Mouse (Mus musculus) ES-E14 (cell line): ENCODE measurements around the gene Ell2. TPM values are rescaled to one million over a fixed set of nuclear protein-coding genes. Genes with fewer than 3 reads are reported as not detected.
A peak's percentile ranks its signal among the peaks of the same experiment; 100 is the strongest.

Experiments used
- DNase-seq: peaks from one replicate; pipeline ENCODE4 v3.0.0-alpha.2; 2013; ENCODE audit warnings: low read depth, low spot score
- H3K27ac ChIP-seq: 2 replicates; pipeline ENCODE4 v1.5.1; 2012; ENCODE audit warnings: low read depth, mild to moderate bottlenecking, low read length, moderate library complexity, mixed read lengths; ENCODE audit not compliant: poor library complexity, insufficient read depth, severe bottlenecking
- H3K36me3 ChIP-seq: 2 replicates; pipeline ENCODE4 v1.6.1; 2012; ENCODE audit warnings: mild to moderate bottlenecking, low read length, moderate library complexity, mixed read lengths; ENCODE audit not compliant: control insufficient read depth, poor library complexity, insufficient read depth, severe bottlenecking
- H3K4me1 ChIP-seq, 2 experiments: fragments of 150-350 bp in 1 of 2; sonication (generic) in 1 of 2; 2 replicates each; pipeline ENCODE4 v1.6.1; 2012; ENCODE audit warnings: low read length in 2 of 2, mild to moderate bottlenecking in 1 of 2, mixed read lengths in 1 of 2; ENCODE audit not compliant: control insufficient read depth in 2 of 2, insufficient read depth in 2 of 2, poor library complexity in 1 of 2
- H3K4me3 ChIP-seq, 2 experiments: fragments of 150-350 bp in 1 of 2; sonication (generic) in 1 of 2; 2 replicates each; pipeline ENCODE4 v1.5.1; 2012; ENCODE audit warnings: low read length in 2 of 2, low read depth in 1 of 2, mild to moderate bottlenecking in 1 of 2, mixed read lengths in 1 of 2; ENCODE audit not compliant: insufficient read depth in 1 of 2, poor library complexity in 1 of 2, severe bottlenecking in 1 of 2
- H3K9ac ChIP-seq: 2 replicates; pipeline ENCODE4 v1.6.1; 2012; ENCODE audit warnings: low read depth, mild to moderate bottlenecking, low read length, mixed read lengths; ENCODE audit not compliant: poor library complexity, insufficient read depth, severe bottlenecking
- H3K9me3 ChIP-seq: fragments of 150-350 bp; sonication (generic); 2 replicates; pipeline ENCODE4 v1.6.1; 2012; ENCODE audit warnings: low read depth, mild to moderate bottlenecking, low read length; ENCODE audit not compliant: control insufficient read depth, insufficient read depth
- CHD2 ChIP-seq: IDR thresholded peaks from 2 replicates; pipeline ENCODE4 v1.6.1; 2014; ENCODE audit warnings: mild to moderate bottlenecking, low read depth, low read length, inconsistent platforms
- HCFC1 ChIP-seq: IDR thresholded peaks from 2 replicates; pipeline ENCODE4 v1.6.1; 2012; ENCODE audit warnings: low read length, inconsistent platforms, borderline replicate concordance; ENCODE audit not compliant: insufficient read depth
- MAFK ChIP-seq: IDR thresholded peaks from 2 replicates; pipeline ENCODE4 v1.6.1; 2014; ENCODE audit warnings: mild to moderate bottlenecking, low read depth, low read length, inconsistent platforms; ENCODE audit not compliant: insufficient read depth
- ZC3H11A ChIP-seq: IDR thresholded peaks from 2 replicates; pipeline ENCODE4 v1.6.1; 2012; ENCODE audit warnings: low read depth, mild to moderate bottlenecking, inconsistent platforms, low read length, borderline replicate concordance
- ZNF384 ChIP-seq: IDR thresholded peaks from 2 replicates; pipeline ENCODE4 v1.6.1; 2012; ENCODE audit warnings: low read depth, low read length, inconsistent platforms
- in situ Hi-C, 2 experiments: fragments of 600-800 bp; cut with MboI; formaldehyde crosslinking; loops; one replicate each; pipeline ENCODE4 v1.15.1; 2025; ENCODE audit warnings: low sequenced_read_pairs in 2 of 2, inconsistent platforms in 1 of 2; ENCODE audit not compliant: unreplicated experiment in 2 of 2
- total RNA-seq: library from RNA; depleted of rRNA; stranded (reverse); fragments of 300-350 nt; gene quantifications from 2 replicates; pipeline ENCODE4 v1.2.3, GENCODE M21; 2012

The Ell2 gene
- total RNA-seq, 1 experiment = 21.4 TPM

DNA sequence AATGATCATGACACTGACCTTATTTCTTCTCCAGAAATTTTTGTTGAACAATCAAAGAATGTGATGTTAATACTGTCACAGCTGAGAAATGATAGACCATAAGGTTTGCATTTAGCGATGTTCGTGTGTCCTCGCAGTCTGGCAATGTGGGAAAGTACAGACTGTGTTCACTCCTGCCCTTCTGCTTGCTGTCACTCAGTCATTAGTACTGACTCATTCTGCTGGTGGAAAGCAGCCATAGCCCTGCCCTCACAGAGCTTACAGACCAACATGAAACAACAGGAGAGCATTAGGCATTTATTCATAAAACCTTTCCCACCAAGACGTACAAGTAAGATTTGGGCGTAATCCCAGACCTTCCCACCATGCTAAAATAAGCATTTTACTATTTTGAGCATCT is 47.8 kb downstream of the Ell2 start:
- TF ChIP-seq CHD2 = no peak
- in situ Hi-C loops = no loop called here

DNA sequence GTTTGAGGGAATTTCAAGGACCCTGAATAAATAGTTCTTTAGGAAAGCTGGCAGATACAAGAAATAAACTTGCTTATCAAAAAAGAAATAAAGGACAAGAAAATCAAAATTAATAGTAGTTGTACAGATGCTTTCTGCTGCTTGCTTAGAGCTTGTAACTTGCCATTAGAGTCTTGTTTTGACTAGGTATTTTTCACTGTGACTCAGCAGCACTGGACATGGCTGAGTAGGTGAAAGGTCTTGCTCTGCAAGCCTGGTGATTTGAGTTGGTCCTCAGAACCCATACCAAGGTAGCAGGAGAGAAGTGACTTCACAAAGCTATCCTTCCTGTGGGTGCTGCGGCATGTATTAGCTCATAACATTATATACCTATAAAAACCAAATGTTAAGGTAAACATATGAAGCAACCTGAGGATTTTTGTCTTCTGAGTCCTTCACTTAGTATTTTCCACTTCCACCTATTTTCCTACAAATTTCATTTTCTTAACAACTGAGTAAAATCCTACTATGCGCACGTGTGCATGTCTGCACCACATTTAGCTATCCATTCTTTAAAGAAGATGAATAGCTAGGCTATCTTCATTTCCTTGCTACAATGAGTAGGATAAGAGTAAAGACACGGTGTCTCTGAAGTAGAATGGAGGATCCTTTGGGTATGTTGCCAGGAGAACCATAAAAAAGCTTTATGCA is 54.4 kb downstream of the Ell2 start:
- H3K9ac ChIP-seq = no peak overlapping the region
- DNase-seq = no peak
- no peaks in the 10 kb centered on the region for H3K9me3 ChIP-seq
- in situ Hi-C loops = no loop called here
- H3K36me3 ChIP-seq = peaks cover 7% of the 10 kb centered on the region
- H3K4me1 ChIP-seq = peaks cover 0 to 3% of the 10 kb centered on the region in 2 experiments; a peak in 1 of 4 replicates
- TF ChIP-seq ZC3H11A (no peak), CHD2 (no peak), ZNF384 (no peak), HCFC1 (no peak), MAFK (no peak)
- H3K27ac ChIP-seq = no peak overlapping the region
- H3K4me3 ChIP-seq = no peak overlapping the region

More for the DNA sequence above, 47.8 kb downstream of the Ell2 start:
- H3K27ac ChIP-seq = no peak overlapping the region
- H3K36me3 ChIP-seq = no peaks in the 10 kb centered on the region
- H3K9me3 ChIP-seq = no peaks in the 10 kb centered on the region
- DNase-seq = no peak
- no peak overlapping the region for H3K4me3 ChIP-seq
- H3K4me1 ChIP-seq = peaks cover 0 to 2% of the 10 kb centered on the region in 2 experiments; a peak in 1 of 4 replicates
- H3K9ac ChIP-seq = no peak overlapping the region

DNA sequence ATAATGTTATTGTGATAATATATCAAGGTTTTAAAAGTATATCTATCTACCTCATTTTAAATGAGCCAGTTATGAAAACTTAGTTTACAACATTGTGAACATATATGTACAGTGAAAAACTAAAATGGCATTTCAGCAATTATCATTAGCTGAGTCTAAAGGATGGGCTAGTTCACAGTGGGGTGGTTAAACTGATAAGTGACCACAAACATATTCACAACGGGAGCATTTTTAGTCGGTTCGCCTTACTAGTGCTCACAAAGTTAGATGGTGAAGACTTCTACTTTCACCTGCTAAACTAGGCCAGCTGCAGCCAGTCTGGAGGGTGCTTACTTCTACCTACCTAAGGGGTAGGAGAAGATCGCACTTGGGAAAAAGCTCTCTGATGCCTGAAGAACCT is 56.2 kb downstream of the Ell2 start:
- DNase-seq = no peak
- Histone ChIP-seq H3K9ac (no peak overlapping the region), H3K9me3 (no peaks in the 10 kb centered on the region), H3K36me3 (peaks cover 9% of the 10 kb centered on the region), H3K27ac (no peak overlapping the region), H3K4me1 (peaks cover 5 to 14% of the 10 kb centered on the region in 2 experiments; a peak in 3 of 4 replicates), H3K4me3 (no peak overlapping the region)
- in situ Hi-C loops = no loop called here
- TF ChIP-seq CHD2 (no peak), ZC3H11A (no peak), MAFK (no peak), ZNF384 (no peak)

DNA sequence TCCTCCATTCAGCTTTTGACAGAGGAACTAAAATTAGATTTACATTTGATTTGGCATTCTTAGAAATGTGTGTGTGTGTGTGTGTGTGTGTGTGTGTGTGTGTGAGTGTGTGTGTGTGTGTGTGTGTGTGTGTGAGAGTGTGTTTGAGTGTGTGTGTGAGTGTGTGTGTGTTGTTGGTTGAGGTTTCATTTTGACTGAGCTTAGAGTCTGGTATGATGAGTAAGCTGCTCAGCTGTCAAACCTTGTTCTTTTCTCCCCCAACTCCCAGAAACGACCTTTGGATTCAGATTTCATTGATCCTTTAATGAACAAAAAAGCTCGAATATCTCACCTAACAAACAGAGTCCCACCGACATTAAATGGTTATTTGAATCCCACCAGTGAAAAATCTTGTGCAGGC is 56.7 kb downstream of the Ell2 start:
- H3K9ac ChIP-seq = no peak overlapping the region
- in situ Hi-C loops = no loop called here
- no peak overlapping the region for H3K4me3 ChIP-seq
- peaks cover 5 to 14% of the 10 kb centered on the region in 2 experiments; a peak in 3 of 4 replicates for H3K4me1 ChIP-seq
- no peak for DNase-seq
- H3K27ac ChIP-seq = no peak overlapping the region
- H3K9me3 ChIP-seq = no peaks in the 10 kb centered on the region
- TF ChIP-seq ZNF384 (no peak), ZC3H11A (no peak), CHD2 (no peak), HCFC1 (no peak), MAFK (no peak)
- H3K36me3 ChIP-seq = peaks cover 9% of the 10 kb centered on the region

DNA sequence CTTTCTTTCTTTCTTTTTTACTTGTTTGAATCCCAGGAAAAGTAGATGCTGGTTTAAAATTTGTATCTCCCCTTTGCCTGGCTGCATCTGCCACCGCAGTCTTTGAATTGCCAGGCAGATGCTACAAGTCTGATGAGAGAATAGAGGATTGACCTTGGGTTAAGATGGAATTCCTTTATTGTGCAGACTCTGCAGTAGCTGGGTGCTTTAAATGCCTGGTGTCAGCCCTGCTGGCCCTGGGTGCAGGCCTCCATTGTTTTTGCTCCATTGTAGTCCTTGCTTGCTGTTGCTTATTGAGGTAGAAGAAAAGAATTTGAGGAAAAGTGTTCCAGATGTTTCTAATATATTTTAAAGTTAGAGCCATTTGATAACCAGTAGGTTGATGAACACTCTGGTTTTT is 59.2 kb downstream of the Ell2 start:
- in situ Hi-C loops = no loop called here
- peaks cover 9% of the 10 kb centered on the region for H3K36me3 ChIP-seq
- TF ChIP-seq ZC3H11A (no peak), CHD2 (no peak), ZNF384 (no peak), HCFC1 (no peak), MAFK (peak; percentile 52; the same call in 1 of the 2 replicates)
- peaks cover 5 to 14% of the 10 kb centered on the region in 2 experiments; a peak in 3 of 4 replicates for H3K4me1 ChIP-seq
- no peak overlapping the region for H3K9ac ChIP-seq
- peak; percentile 45 for DNase-seq
- peak overlapping the region; percentile 56; the same call in 1 of the 2 replicates for H3K27ac ChIP-seq
- H3K4me3 ChIP-seq = peak overlapping the region in 1 of 2 experiments; percentile 2; a peak in 1 of 4 replicates
- H3K9me3 ChIP-seq = no peaks in the 10 kb centered on the region
